11 mouse cellular contexts compared by ENCODE assay signal in the genomic region with DNA sequence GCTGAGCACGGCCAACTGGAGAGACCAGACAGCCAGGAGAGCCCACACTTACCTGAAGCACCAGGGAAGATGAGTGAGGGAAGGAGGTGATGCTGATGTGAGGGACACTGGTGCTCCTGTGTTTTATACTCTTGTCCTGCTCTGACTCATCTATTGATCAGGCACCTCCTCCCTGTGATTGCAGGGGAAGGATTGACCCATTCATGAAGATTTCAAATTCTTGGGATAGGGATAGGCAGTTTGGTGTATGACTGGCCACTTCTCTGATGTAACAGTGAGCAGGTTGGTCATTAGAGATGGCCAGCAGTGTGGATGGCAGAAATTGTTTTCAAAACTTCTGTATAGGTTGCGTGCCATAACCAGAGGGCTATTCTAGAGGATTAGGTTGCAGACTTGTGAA. TPM values are rescaled to one million over a fixed set of nuclear protein-coding genes. Genes with fewer than 3 reads are reported as not detected.
A peak's percentile ranks its signal among the peaks of the same experiment; 100 is the strongest.
DNase-seq lines count a peak whose midpoint lies in the region; ATAC-seq and TF ChIP-seq lines count a peak whose summit lies in the region.
"Had no signal": no experiment of that assay in that cellular context is flagged by ENCODE, and none has a peak within 500 bp of the region (broad histone marks: within the 10 kb centered on the region; RNA-seq: fewer than 3 reads in every experiment).

A gene (minus strand): TSS at position 101 of the 400 bp plus-strand sequence.

- H3K9ac ChIP-seq in forebrain, embryonic 12.5 days: no peak within 1 kb of the TSS
- no peak within 1 kb of the TSS for H3K9ac ChIP-seq in intestine, embryonic 15.5 days
- H3K9ac ChIP-seq in neural tube, embryonic 14.5 days (replicated peaks; ENCODE audit: low read depth, low read length): no peak within 1 kb of the TSS; the same call in 1 of the 2 replicates

- no peak for TF ChIP-seq CTCF in left cerebral cortex, adult 2 months (IDR thresholded peaks at IDR 0.05)

- H3K4me1 ChIP-seq in forebrain, embryonic 12.5 days: 0 out of 2 replicates have a peak, but pooled peaks cover 4% of the 10 kb centered on the region
- H3K4me1 ChIP-seq in intestine, embryonic 15.5 days (replicated peaks): no peaks in the 10 kb centered on the region
- H3K4me1 ChIP-seq in neural tube, embryonic 14.5 days (ENCODE audit: control insufficient read depth, insufficient read depth, low read length): no peaks in the 10 kb centered on the region

- H3K27me3 ChIP-seq in forebrain, embryonic 12.5 days: peaks cover 40% of the 10 kb centered on the region
- H3K27me3 ChIP-seq in intestine, embryonic 15.5 days (replicated peaks): peaks cover 10% of the 10 kb centered on the region; the same call in 1 of the 2 replicates
- H3K27me3 ChIP-seq in neural tube, embryonic 14.5 days (ENCODE audit: control insufficient read depth, insufficient read depth, low read length): no peaks in the 10 kb centered on the region

- H3K36me3 ChIP-seq in forebrain, embryonic 12.5 days (replicated peaks): no peaks in the 10 kb centered on the region
- no peaks in the 10 kb centered on the region for H3K36me3 ChIP-seq in intestine, embryonic 15.5 days
- H3K36me3 ChIP-seq in neural tube, embryonic 14.5 days (ENCODE audit: control insufficient read depth, insufficient read depth, low read length): no peaks in the 10 kb centered on the region

- H3K4me2 ChIP-seq in forebrain, embryonic 12.5 days: peak within 1 kb of the TSS; percentile 96
- H3K4me2 ChIP-seq in intestine, embryonic 15.5 days (replicated peaks): peak within 1 kb of the TSS; percentile 98
- H3K4me2 ChIP-seq in neural tube, embryonic 14.5 days (ENCODE audit: low read depth, low read length): peak within 1 kb of the TSS; percentile 67

- intact Hi-C loops in left cerebral cortex, adult 2 months (cut with DNase I): no loop called here
- intact Hi-C loops in left cerebral cortex, postnatal 10 days (cut with DNase I): no loop called here

- no peaks in the 10 kb centered on the region for H3K9me3 ChIP-seq in forebrain, embryonic 12.5 days
- H3K9me3 ChIP-seq in intestine, embryonic 15.5 days: no peaks in the 10 kb centered on the region
- H3K9me3 ChIP-seq in neural tube, embryonic 14.5 days (ENCODE audit: control insufficient read depth, low read length): no peaks in the 10 kb centered on the region

- WGBS in forebrain, embryonic 12.5 days: 81% methylated on average over 2 of the region's 2 CpGs
- 87% methylated on average over 2 of the region's 2 CpGs for WGBS in intestine, embryonic 15.5 days
- 85% methylated on average over 2 of the region's 2 CpGs for WGBS in neural tube, embryonic 14.5 days

- no peak for ATAC-seq in forebrain, embryonic 12.5 days (ENCODE audit: low FRiP score)
- ATAC-seq in intestine, embryonic 15.5 days: no peak
- ATAC-seq in neural tube, embryonic 14.5 days (ENCODE audit: low read depth): no peak

- DNase-seq in left cerebral cortex, adult 2 months (ENCODE audit: extremely low spot score in 1 of 2, low spot score in 2 of 2): no peak
- no peak for DNase-seq in left cerebral cortex, postnatal 10 days (ENCODE audit: extremely low spot score in 1 of 2, low spot score in 2 of 2)
- DNase-seq in natural killer cell, adult 2 months (ENCODE audit: low spot score in 2 of 2): no peak
- DNase-seq in ovary, postnatal 36 days (ENCODE audit: low spot score): no peak
- DNase-seq in thymus, postnatal 10 days (ENCODE audit: low spot score in 2 of 2): no peak
- DNase-seq: thymus, postnatal 14 days had no signal

- peak within 1 kb of the TSS; percentile 59; the same call in 1 of the 2 replicates for H3K4me3 ChIP-seq in left cerebral cortex, adult 2 months
- H3K4me3 ChIP-seq in forebrain, embryonic 12.5 days (replicated peaks): peak within 1 kb of the TSS; percentile 75
- peak within 1 kb of the TSS; percentile 71 for H3K4me3 ChIP-seq in intestine, embryonic 15.5 days (replicated peaks)
- H3K4me3 ChIP-seq in neural tube, embryonic 14.5 days (ENCODE audit: low read depth, low read length): peak within 1 kb of the TSS; percentile 68

- H3K27ac ChIP-seq in left cerebral cortex, adult 2 months: no peak within 1 kb of the TSS; the same call in 1 of the 2 replicates
- no peak within 1 kb of the TSS for H3K27ac ChIP-seq in forebrain, embryonic 12.5 days
- no peak within 1 kb of the TSS for H3K27ac ChIP-seq in intestine, embryonic 15.5 days
- peak within 1 kb of the TSS; percentile 97; the same call in 1 of the 2 replicates for H3K27ac ChIP-seq in neural tube, embryonic 14.5 days (ENCODE audit: low read depth, low read length)

RNA-seq across cellular contexts. Expression of the gene that starts here (rescaled TPM):
- 1 to 10 TPM; 1.2 to 2.3 TPM for total RNA-seq in left cerebral cortex, adult 2 months (2021)
- total RNA-seq in left cerebral cortex, postnatal 10 days (2021): 1 to 10 TPM; 6.2 to 6.6 TPM
- polyA plus RNA-seq in forebrain, embryonic 12.5 days (2016; fragmentation: Nextera tagmentation; extraction: Ambion mirVana): 1.6 TPM in 2 replicates
- 0.21 and 0.23 TPM in 2 replicates for polyA plus RNA-seq in intestine, embryonic 15.5 days (2015; fragmentation: Nextera tagmentation; extraction: Ambion mirVana)
- polyA plus RNA-seq in neural tube, embryonic 14.5 days (2014; fragmentation: Nextera tagmentation; extraction: Ambion mirVana): 3.2 and 6.4 TPM in 2 replicates
- total RNA-seq: MEL had no signal
- polyA plus RNA-seq: liver, embryonic 16.5 days had no signal
